Mouse (Mus musculus) Patski (cell line): ENCODE measurements around the gene Thra. TPM values are rescaled to one million over a fixed set of nuclear protein-coding genes. Genes with fewer than 3 reads are reported as not detected.
"Not testable (repeated sequence)": the region's sequence is repeated elsewhere in the genome, so short reads cannot be mapped to it uniquely, and the experiment has no call there.

Experiments used
- ATAC-seq: fragments of 100-300 bp; one replicate; pipeline ENCODE4 v1.8.0; 2021
- CTCF ChIA-PET: fragments of 350-600 bp; sonication (Branson Sonifier 250); formaldehyde crosslinking; loops from one replicate; lab custom pipeline; 2022; ENCODE audit warnings: inconsistent platforms; lab: Charles Lee
- POLR2A ChIA-PET: fragments of 350-600 bp; sonication (Branson Sonifier 250); formaldehyde crosslinking; loops from one replicate; lab custom pipeline; 2022; ENCODE audit warnings: antibody characterized with exemption, inconsistent platforms; lab: Charles Lee
- DNase-seq: peaks from one replicate; pipeline ENCODE4 v3.0.0-alpha.2; 2011; ENCODE audit warnings: low read depth, low spot score
- H3K27me3 ChIP-seq: fragments of 371-371 bp; one replicate; pipeline ENCODE4 v1.5.1; 2021
- CTCF ChIP-seq: fragments of 100-300 bp; IDR thresholded peaks from one replicate; pipeline ENCODE4 v1.5.1; 2021
- in situ Hi-C: fragments of 300-500 bp; cut with MboI; formaldehyde crosslinking; loops from 3 replicates; pipeline ENCODE4 v1.11.1; 2018; ENCODE audit warnings: low pct_unique_long_range_greater_than_20kb, mixed read lengths
- polyA plus RNA-seq: library from polyadenylated mRNA; unstranded; gene quantifications from one replicate; pipeline ENCODE4 v1.2.3, GENCODE M21; 2021

Gene Thra
- polyA plus RNA-seq, 1 experiment from 2014 or later = 44.7 TPM

- ATAC-seq (no peak), DNase-seq (no peak)
- in situ Hi-C loops = no loop called here
- ChIA-PET POLR2A (no interaction called here), CTCF (interaction anchor here (0.7 kb wide), 1 partner anchor 53 kb away, joined by 3 read pairs; no protein-coding TSS in a partner anchor)
- TF ChIP-seq CTCF = peak; percentile 67
- no peaks in the 10 kb centered on the region for H3K27me3 ChIP-seq
Observed at GRCm38 (mm10) chr11:98734020-98734419, 6.4 kb upstream of the Thra start.

DNA sequence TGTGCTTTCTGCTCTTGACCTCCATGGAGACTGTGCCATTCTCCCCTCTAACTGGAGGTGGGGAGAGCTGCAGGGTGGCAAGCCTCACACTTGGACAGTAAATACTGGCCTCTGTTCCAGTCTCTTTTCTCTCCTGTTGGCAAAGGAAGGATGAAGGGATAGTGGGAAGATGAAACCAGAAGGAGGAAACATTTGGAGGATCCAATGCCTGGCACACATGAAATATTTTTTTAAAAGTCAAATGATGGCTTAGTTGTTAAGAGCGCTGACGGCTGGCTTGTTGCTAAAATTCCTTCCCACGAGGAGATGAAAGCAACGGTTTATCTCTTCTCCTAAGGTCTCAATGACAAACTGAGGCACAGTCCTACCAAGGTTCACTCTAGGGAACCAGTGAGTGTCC, 5.3 kb upstream of the Thra start:
- POLR2A ChIA-PET = no interaction called here
- no peak for TF ChIP-seq CTCF
- no peaks in the 10 kb centered on the region for H3K27me3 ChIP-seq

DNA sequence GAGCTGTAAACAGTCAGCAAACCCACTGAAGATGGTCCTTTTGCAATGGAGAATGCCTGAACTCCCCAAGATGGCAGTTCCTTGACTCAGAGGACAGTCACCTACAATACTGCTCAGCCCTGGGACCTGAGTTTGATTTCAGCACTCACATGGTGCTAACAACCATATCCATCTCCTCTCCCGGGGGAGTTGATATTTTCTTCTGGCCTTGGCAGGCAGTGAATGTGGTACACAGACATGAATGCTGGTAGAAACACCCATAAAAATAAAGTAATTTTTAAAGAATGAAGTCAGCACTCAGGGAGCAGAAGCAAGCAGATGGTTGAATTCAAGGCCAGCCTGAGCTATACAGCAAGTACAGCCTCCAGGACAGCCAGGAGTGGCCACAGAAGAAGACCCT, 4.3 kb upstream of the Thra start:
- ChIA-PET POLR2A (no interaction called here), CTCF (no interaction called here)
- no peak for ATAC-seq
- in situ Hi-C loops = no loop called here
- no peak for DNase-seq
- no peak for TF ChIP-seq CTCF
- no peaks in the 10 kb centered on the region for H3K27me3 ChIP-seq

More for the DNA sequence above, 5.3 kb upstream of the Thra start:
- in situ Hi-C loops = no loop called here
- DNase-seq (no peak), ATAC-seq (no peak)
- CTCF ChIA-PET = interaction anchor here (0.7 kb wide), 1 partner anchor 52 kb away, joined by 3 read pairs; no protein-coding TSS in a partner anchor

DNA sequence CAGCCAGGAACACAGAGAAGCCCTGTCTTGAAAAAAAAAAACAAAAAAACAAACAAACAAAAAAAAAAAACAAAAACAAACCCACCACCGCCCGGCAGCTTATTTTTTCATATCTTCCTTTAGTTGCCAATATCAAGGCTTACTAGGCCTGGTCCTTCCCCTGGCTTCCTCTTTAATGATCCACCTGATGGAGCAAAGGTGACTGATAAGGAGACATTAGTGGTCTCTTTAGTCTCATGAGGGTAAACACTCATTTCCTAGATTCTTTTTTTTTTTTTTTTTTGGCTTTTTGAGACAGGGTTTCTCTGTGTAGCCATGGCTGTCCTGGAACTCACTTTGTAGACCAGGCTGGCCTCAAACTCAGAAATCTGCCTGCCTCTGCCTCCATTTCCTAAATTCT, 3.2 kb upstream of the Thra start:
- ChIA-PET POLR2A (interaction anchor here (0.6 kb wide), 1 partner anchor 45 kb away, joined by 3 read pairs; no protein-coding TSS in a partner anchor), CTCF (interaction anchor here (0.7 kb wide), 1 partner anchor 21 kb away, joined by 4 read pairs; no protein-coding TSS in a partner anchor)
- DNase-seq, in situ Hi-C loops, ATAC-seq, H3K27me3 ChIP-seq: not testable (repeated sequence)

GRCm38 (mm10) chr11:98738428-98738911, 2.0 kb upstream of the Thra start:
- ATAC-seq = no peak
- POLR2A ChIA-PET = interaction anchor here (0.6 kb wide), 1 partner anchor 48 kb away, joined by 5 read pairs; no protein-coding TSS in a partner anchor
- H3K27me3 ChIP-seq = no peaks in the 10 kb centered on the region
- no peak for DNase-seq
- TF ChIP-seq CTCF = no peak
- in situ Hi-C loops = no loop called here
- CTCF ChIA-PET = no interaction called here

GRCm38 (mm10) chr11:98738925-98739324, 1.5 kb upstream of the Thra start:
- no peak for TF ChIP-seq CTCF
- in situ Hi-C loops = no loop called here
- ChIA-PET POLR2A (interaction anchor here (0.6 kb wide), 1 partner anchor 48 kb away, joined by 5 read pairs; no protein-coding TSS in a partner anchor), CTCF (no interaction called here)
- ATAC-seq (no peak), DNase-seq (no peak)
- H3K27me3 ChIP-seq = no peaks in the 10 kb centered on the region

GRCm38 (mm10) chr11:98740026-98740392, 429 bp upstream of the Thra start:
- in situ Hi-C loops = no loop called here
- TF ChIP-seq CTCF = no peak
- DNase-seq (no peak), ATAC-seq (no peak)
- no peaks in the 10 kb centered on the region for H3K27me3 ChIP-seq
- CTCF ChIA-PET = interaction anchor here (0.7 to 3.5 kb wide), 4 partner anchors 9 to 47 kb away, joined by 3 to 13 read pairs (median 5); no protein-coding TSS in a partner anchor
- POLR2A ChIA-PET = no interaction called here

DNA sequence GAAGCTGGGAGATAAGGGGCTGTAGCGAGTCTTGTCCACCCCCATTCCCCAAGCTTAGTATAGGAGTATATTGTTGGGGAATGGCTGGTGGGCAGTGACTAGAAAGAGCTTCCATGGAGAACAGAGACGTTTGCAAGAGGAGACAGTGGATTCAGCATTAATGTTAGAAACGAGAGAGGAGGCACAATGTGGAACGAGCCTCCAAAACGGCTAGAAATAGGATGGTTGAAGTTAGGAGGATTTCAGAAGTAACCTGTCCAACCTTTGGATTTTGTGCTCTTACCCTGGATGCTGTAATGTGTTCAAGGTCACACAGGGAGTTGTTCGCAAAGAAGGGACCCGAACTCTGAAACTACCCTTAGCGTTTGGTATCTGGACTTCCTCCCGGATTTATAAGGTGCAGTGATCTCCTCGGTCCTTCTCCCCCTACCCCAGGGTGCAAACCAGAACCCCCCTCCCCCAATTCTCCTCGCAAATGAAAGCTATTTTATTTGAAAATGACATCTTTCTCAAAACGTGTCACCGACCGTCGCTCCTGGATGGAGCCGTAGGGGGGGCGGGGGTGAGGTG, 698 bp downstream of the Thra start:
- in situ Hi-C loops = no loop called here
- POLR2A ChIA-PET = interaction anchor here (0.6 to 2.8 kb wide), 11 partner anchors 8 to 55 kb away, joined by 3 to 23 read pairs (median 4); partner anchors contain the start of genes Csf3, Msl1 and Nr1d1
- DNase-seq = no peak

DNA sequence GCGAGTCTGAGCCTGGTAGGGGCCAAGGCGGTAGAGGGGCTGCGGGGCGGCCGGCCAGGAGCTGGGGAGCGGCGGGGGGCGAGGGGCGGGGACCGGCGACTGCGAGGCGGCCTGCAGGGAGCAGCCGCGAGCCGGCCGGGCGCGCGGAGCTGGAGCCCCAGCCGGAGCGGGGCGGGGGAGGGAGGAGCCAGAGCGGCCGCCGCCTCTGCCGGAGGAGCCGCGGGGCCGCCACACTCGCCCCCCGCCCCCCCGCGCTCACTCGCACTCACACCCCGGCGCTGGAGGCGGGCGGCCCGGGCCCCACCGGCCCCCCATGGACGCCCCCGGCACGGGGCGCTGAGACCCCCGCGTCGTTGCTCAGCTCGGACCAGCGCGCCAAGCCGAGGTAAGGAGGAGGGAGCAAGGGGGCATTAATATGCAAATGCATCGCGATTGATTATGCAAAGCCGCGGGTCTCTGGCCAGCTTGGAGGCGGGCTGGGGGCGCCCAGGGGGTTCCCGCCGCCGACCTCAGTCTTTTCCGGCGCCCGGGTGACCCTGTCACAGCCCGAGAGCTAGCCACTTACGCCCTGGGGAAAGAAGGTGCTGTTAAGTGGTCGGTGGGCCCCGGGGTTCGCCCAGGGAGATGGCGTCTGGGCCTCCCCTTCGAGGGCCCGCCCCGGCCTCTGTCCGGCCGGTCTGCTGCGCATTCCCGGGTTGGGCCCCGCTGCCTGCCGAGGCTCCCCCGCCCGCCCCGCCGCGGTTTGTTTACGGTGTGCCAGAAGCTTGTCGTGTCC, 1.4 kb downstream of the Thra start:
- DNase-seq (no peak), ATAC-seq (peak; percentile 53)
- ChIA-PET CTCF (interaction anchor here (0.8 to 5.7 kb wide), 12 partner anchors 9 to 47 kb away, joined by 3 to 40 read pairs (median 6); no protein-coding TSS in a partner anchor), POLR2A (interaction anchor here (0.6 to 2.8 kb wide), 14 partner anchors 9 to 67 kb away, joined by 3 to 23 read pairs (median 4); partner anchors contain the start of genes Csf3, Med24 and Msl1)
- TF ChIP-seq CTCF = no peak
- in situ Hi-C loops = no loop called here
- no peaks in the 10 kb centered on the region for H3K27me3 ChIP-seq

More for the DNA sequence above, 698 bp downstream of the Thra start:
- CTCF ChIA-PET = interaction anchor here (1.0 to 5.7 kb wide), 11 partner anchors 9 to 48 kb away, joined by 3 to 40 read pairs (median 7); no protein-coding TSS in a partner anchor
- no peaks in the 10 kb centered on the region for H3K27me3 ChIP-seq
- ATAC-seq = no peak
- TF ChIP-seq CTCF = no peak
